Mouse (Mus musculus): ENCODE data around the gene Ttll5. TPM values are rescaled to one million over a fixed set of nuclear protein-coding genes. Genes with fewer than 3 reads are reported as not detected.

Gene Ttll5
- polyA plus RNA-seq, 1 experiment from 2014 or later: 8.2 TPM

DNA sequence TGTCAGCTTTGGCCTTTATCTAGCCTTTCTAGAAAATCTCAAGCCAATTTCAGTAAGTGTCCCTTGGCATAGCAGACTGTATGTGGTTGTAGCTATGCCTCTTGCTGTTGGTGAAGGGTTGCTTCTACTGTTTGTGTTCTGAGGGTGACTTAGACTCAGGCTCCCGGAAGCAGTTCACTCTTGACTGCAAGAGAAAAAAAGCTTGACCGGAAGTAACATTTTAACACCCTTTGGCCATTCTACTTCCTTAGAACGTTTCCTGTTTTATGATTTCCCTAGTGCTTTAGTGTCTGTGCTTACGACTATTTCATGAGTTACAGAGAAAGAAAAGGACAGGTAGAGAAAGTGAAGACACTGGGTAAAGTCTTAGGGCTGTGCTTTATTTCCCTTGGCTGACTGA is 161.1 kb downstream of the Ttll5 start:
- Histone ChIP-seq H3K4me1 (ENCODE audit: control insufficient read depth, insufficient read depth, low read length) (peaks cover 5% of the 10 kb centered on the region; the same call in 1 of the 2 replicates), H3K9me3 (ENCODE audit: control insufficient read depth, low read length) (no peaks in the 10 kb centered on the region), H3K27ac (ENCODE audit: low read length) (no peak overlapping the region), H3K9ac (ENCODE audit: low read depth, low read length) (no peak overlapping the region), H3K4me2 (ENCODE audit: low read depth, low read length) (no peak overlapping the region), H3K36me3 (ENCODE audit: control insufficient read depth, insufficient read depth, low read length) (no peaks in the 10 kb centered on the region), H3K27me3 (replicated peaks; ENCODE audit: control insufficient read depth, insufficient read depth, low read length) (no peaks in the 10 kb centered on the region), H3K4me3 (ENCODE audit: low read length) (no peak overlapping the region)
- no peak for ATAC-seq
- 75% methylated on average over 4 of the region's 4 CpGs for WGBS

DNA sequence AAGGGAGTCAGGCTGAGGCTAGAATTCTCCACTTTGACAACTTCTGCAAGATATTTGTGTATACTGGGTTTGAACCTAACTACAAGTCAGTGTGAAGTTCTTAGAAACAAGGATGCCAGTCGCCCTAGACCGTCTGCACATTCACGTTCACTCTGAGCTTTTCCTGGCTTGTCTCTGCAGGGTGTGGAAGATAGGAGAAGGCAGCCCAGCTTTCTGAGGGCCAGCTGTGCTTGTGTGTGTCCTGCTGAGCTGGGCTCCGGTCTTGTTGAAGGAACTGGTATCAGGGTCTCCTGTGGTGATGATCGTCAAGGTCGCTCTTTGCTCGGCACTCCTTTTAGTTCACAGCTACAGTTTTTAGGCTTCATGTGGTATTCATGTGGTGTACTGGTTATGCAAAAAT is 161.6 kb downstream of the Ttll5 start:
- 70% methylated on average over 7 of the region's 7 CpGs for WGBS
- H3K4me3 ChIP-seq (ENCODE audit: low read length): no peak overlapping the region
- H3K27ac ChIP-seq (ENCODE audit: low read length): no peak overlapping the region
- no peaks in the 10 kb centered on the region for H3K9me3 ChIP-seq (ENCODE audit: control insufficient read depth, low read length)
- ATAC-seq: no peak
- H3K4me1 ChIP-seq (ENCODE audit: control insufficient read depth, insufficient read depth, low read length): peaks cover 5% of the 10 kb centered on the region; the same call in 1 of the 2 replicates
- no peaks in the 10 kb centered on the region for H3K27me3 ChIP-seq (replicated peaks; ENCODE audit: control insufficient read depth, insufficient read depth, low read length)
- H3K36me3 ChIP-seq (ENCODE audit: control insufficient read depth, insufficient read depth, low read length): no peaks in the 10 kb centered on the region
- no peak overlapping the region for H3K4me2 ChIP-seq (ENCODE audit: low read depth, low read length)
- no peak overlapping the region for H3K9ac ChIP-seq (ENCODE audit: low read depth, low read length)

DNA sequence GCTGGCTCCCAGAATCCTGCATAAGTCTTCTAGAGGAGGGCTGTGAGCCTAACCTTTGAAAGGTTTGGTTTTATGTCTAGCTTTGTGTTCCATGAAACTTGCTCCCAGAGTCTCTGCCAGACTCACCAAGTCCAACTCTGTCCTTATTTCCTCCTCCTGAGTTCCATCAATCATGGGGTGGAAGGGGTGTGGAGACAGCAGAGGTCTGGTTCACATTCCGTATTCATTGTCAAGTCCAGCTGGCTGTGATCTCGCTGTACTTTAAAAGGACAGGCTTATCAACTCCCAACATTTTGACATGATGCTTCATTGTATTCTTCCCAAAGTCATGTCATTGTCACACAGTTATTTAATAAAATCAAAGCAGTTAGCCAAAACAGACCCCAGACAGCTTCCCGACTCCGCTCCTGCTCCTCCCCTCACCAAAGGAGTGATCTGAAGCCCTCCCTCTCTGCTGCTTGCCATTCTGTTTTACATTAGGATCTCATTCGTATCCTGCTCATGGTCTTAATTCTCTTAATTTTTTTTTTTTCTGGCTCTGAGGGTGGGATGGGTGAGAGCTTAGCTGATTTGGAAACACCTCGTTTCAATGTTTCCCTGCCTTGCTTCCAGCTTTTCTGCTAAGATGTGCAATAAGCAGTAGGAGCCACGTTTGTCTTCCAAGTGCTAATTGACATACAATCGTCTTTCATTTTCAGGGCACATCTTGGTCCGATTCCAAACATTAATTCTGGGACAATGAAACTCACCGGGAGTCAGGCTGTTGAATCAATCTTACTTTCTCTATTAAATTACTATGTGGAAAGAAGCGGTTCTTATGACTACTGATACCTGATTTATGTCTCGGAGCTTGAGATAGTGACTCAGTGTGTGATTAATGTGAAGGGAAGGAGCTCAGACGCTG is 162.3 kb downstream of the Ttll5 start:
- Histone ChIP-seq H3K36me3 (ENCODE audit: control insufficient read depth, insufficient read depth, low read length) (no peaks in the 10 kb centered on the region), H3K4me1 (ENCODE audit: control insufficient read depth, insufficient read depth, low read length) (peaks cover 5% of the 10 kb centered on the region; the same call in 1 of the 2 replicates), H3K9me3 (ENCODE audit: control insufficient read depth, low read length) (no peaks in the 10 kb centered on the region), H3K27ac (ENCODE audit: low read length) (no peak overlapping the region), H3K4me2 (ENCODE audit: low read depth, low read length) (no peak overlapping the region), H3K27me3 (replicated peaks; ENCODE audit: control insufficient read depth, insufficient read depth, low read length) (no peaks in the 10 kb centered on the region), H3K9ac (ENCODE audit: low read depth, low read length) (no peak overlapping the region), H3K4me3 (ENCODE audit: low read length) (no peak overlapping the region)
- ATAC-seq: no peak
- WGBS: 60% methylated on average over 13 of the region's 13 CpGs

DNA sequence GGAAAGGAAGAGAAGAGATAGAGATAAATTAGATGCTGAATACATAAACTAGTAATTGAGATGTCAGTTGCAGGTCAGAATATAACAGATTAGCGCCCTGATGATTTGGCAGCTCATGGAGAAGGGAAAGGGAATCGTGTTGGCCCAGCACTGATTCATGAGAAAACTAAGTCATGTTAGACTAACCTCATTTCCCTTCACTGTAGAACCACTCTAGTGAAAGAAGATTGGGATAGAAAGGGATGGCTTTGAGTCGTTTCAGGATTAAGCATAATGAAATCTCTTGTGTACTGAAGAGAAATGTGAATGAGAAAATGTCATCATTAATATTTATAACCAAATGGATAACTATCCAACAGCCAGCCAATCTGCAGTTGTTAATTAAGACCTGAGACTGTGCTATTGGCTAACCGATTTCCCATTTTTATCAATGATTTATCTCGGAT is 163.0 kb downstream of the Ttll5 start:
- H3K36me3 ChIP-seq (ENCODE audit: control insufficient read depth, insufficient read depth, low read length): no peaks in the 10 kb centered on the region
- H3K9ac ChIP-seq (ENCODE audit: low read depth, low read length): no peak overlapping the region
- no peaks in the 10 kb centered on the region for H3K27me3 ChIP-seq (replicated peaks; ENCODE audit: control insufficient read depth, insufficient read depth, low read length)
- no peak for ATAC-seq
- H3K4me2 ChIP-seq (ENCODE audit: low read depth, low read length): no peak overlapping the region
- no peak overlapping the region for H3K4me3 ChIP-seq (ENCODE audit: low read length)
- no peaks in the 10 kb centered on the region for H3K9me3 ChIP-seq (ENCODE audit: control insufficient read depth, low read length)
- peaks cover 5% of the 10 kb centered on the region; the same call in 1 of the 2 replicates for H3K4me1 ChIP-seq (ENCODE audit: control insufficient read depth, insufficient read depth, low read length)
- WGBS: 81% methylated on average over 5 of the region's 5 CpGs
- H3K27ac ChIP-seq (ENCODE audit: low read length): no peak overlapping the region

DNA sequence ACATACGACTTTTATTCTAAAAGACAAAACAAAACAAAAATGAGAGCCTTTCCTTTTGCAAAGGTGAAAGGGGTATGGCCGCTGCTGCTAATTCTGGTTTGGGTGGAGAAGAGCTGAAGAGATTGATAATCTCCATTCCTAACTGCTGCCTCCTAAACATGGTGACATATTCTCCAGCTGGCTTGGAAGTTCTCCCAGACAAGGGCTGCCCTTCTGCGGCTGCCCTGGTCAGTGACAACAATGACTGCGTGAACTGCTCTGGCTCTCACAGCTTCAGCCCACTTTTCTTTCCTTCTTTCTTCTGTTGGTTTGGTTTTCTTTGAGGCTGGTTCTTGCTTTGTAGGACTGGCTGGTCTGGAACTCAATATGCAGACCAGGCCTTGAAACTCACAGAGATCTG is 163.7 kb downstream of the Ttll5 start:
- no peak overlapping the region for H3K4me3 ChIP-seq (ENCODE audit: low read length)
- 93% methylated on average over 4 of the region's 4 CpGs for WGBS
- ATAC-seq: no peak

DNA sequence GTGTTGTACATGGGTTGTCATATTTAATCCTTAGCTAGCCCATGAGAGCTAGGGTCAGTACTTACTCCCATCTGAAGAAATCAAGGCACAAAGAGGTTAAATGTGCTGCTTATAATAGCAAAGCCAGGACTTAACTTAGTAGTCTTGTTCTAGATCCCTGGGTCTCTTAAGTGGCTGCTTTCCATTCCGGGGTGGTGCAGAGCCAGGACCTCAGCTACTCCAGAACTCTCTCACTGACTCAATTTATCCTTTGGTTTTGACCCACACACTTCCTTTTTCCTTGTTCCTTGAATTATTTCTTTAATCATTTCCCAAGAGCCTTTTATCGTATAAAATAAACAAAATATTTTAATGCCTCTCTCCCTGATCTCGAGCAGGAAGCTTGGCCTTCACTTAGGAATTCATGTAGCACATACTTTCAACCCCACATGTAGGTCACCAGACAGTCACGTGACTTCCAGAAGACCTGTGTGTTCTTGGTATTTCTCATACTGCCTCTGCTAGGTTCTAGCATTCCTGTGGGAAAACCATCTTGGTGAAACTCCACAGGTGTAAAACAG is 164.4 kb downstream of the Ttll5 start:
- 56% methylated on average over 4 of the region's 4 CpGs for whole genome bisulfite sequencing
- no peaks in the 10 kb centered on the region for H3K36me3 ChIP-seq (ENCODE audit: control insufficient read depth, insufficient read depth, low read length)

More for the DNA sequence above, 163.7 kb downstream of the Ttll5 start:
- H3K4me2 ChIP-seq (ENCODE audit: low read depth, low read length): no peak overlapping the region
- peaks cover 5% of the 10 kb centered on the region; the same call in 1 of the 2 replicates for H3K4me1 ChIP-seq (ENCODE audit: control insufficient read depth, insufficient read depth, low read length)
- no peaks in the 10 kb centered on the region for H3K27me3 ChIP-seq (replicated peaks; ENCODE audit: control insufficient read depth, insufficient read depth, low read length)
- no peaks in the 10 kb centered on the region for H3K9me3 ChIP-seq (ENCODE audit: control insufficient read depth, low read length)
- H3K27ac ChIP-seq (ENCODE audit: low read length): no peak overlapping the region
- no peaks in the 10 kb centered on the region for H3K36me3 ChIP-seq (ENCODE audit: control insufficient read depth, insufficient read depth, low read length)
- no peak overlapping the region for H3K9ac ChIP-seq (ENCODE audit: low read depth, low read length)

DNA sequence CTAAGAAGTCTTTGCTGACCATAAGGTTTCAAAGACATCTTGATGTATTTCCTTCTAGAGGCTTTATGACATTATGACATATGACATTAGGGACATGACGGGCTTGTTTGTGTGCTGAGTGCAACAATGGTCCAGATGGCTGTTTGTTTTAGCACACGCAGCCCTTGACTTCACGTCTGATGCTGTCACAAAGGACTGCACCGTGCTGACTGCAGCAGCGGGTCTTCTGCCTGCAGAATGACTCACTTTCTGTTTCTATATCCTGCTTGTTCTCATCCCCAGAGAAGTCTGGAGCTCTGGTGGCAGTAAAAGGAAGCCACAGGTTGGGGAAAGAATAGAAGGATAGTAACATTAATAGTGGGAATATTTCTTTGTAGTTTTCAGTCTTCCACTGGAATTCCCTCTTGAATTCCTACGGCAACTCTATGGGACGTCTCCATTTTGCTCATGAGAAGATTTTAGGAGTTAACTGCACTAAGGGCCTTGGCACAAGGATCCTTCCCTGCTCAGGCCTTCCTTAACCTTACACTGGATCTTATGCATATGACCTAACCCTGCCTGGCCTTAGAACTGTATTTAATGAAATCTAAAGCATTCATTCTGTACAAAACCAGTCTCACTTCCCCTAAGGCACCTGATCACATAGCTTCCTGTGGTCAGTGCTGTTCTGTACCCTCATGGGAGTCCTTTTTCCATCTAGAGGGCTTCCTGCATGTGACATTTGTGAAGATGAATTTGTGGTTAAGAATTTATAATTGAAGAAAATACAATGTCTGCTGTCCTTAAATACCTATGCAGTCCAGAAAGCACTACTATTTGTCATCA is 167.8 kb downstream of the Ttll5 start:
- H3K4me1 ChIP-seq (ENCODE audit: control insufficient read depth, insufficient read depth, low read length): no peaks in the 10 kb centered on the region
- H3K27ac ChIP-seq (ENCODE audit: low read length): no peak overlapping the region
- no peak for ATAC-seq
- no peaks in the 10 kb centered on the region; the same call in 1 of the 2 replicates for H3K36me3 ChIP-seq (ENCODE audit: control insufficient read depth, insufficient read depth, low read length)
- no peak overlapping the region for H3K9ac ChIP-seq (ENCODE audit: low read depth, low read length)
- H3K27me3 ChIP-seq (replicated peaks; ENCODE audit: control insufficient read depth, insufficient read depth, low read length): no peaks in the 10 kb centered on the region
- H3K4me3 ChIP-seq (ENCODE audit: low read length): no peak overlapping the region
- no peak overlapping the region for H3K4me2 ChIP-seq (ENCODE audit: low read depth, low read length)
- WGBS: 60% methylated on average over 7 of the region's 7 CpGs
- no peaks in the 10 kb centered on the region for H3K9me3 ChIP-seq (ENCODE audit: control insufficient read depth, low read length)

More for the DNA sequence above, 164.4 kb downstream of the Ttll5 start:
- H3K9me3 ChIP-seq (ENCODE audit: control insufficient read depth, low read length): no peaks in the 10 kb centered on the region
- H3K27ac ChIP-seq (ENCODE audit: low read length): no peak overlapping the region
- no peaks in the 10 kb centered on the region for H3K27me3 ChIP-seq (replicated peaks; ENCODE audit: control insufficient read depth, insufficient read depth, low read length)
- ATAC-seq: no peak
- H3K4me1 ChIP-seq (ENCODE audit: control insufficient read depth, insufficient read depth, low read length): peaks cover 5% of the 10 kb centered on the region; the same call in 1 of the 2 replicates
- no peak overlapping the region for H3K4me3 ChIP-seq (ENCODE audit: low read length)
- no peak overlapping the region for H3K4me2 ChIP-seq (ENCODE audit: low read depth, low read length)
- H3K9ac ChIP-seq (ENCODE audit: low read depth, low read length): no peak overlapping the region

DNA sequence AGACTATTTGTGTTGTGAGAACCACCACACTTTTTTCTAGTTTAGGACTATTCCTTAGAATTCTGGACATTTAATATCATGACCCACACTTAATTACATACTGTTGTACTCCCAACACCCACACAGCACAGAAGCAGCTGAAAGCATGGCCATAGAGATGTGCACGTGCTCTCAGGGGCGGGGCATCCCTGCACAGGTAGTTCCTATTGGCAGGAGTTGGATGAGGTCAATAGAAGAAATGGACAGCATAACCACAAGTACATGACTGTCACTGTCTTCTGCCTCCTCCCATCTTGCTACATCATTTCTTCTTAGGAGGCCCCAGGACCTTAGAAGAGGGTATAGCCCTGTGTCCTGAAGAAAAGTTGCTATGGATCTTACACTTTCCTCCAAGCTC is 168.4 kb downstream of the Ttll5 start:
- Histone ChIP-seq H3K9me3 (ENCODE audit: control insufficient read depth, low read length) (no peaks in the 10 kb centered on the region), H3K4me1 (ENCODE audit: control insufficient read depth, insufficient read depth, low read length) (no peaks in the 10 kb centered on the region), H3K9ac (ENCODE audit: low read depth, low read length) (no peak overlapping the region), H3K36me3 (ENCODE audit: control insufficient read depth, insufficient read depth, low read length) (no peaks in the 10 kb centered on the region; the same call in 1 of the 2 replicates), H3K27ac (ENCODE audit: low read length) (no peak overlapping the region), H3K27me3 (replicated peaks; ENCODE audit: control insufficient read depth, insufficient read depth, low read length) (no peaks in the 10 kb centered on the region), H3K4me3 (ENCODE audit: low read length) (no peak overlapping the region), H3K4me2 (ENCODE audit: low read depth, low read length) (no peak overlapping the region)
- WGBS: 88% methylated on average over 2 of the region's 2 CpGs
- no peak for ATAC-seq

DNA sequence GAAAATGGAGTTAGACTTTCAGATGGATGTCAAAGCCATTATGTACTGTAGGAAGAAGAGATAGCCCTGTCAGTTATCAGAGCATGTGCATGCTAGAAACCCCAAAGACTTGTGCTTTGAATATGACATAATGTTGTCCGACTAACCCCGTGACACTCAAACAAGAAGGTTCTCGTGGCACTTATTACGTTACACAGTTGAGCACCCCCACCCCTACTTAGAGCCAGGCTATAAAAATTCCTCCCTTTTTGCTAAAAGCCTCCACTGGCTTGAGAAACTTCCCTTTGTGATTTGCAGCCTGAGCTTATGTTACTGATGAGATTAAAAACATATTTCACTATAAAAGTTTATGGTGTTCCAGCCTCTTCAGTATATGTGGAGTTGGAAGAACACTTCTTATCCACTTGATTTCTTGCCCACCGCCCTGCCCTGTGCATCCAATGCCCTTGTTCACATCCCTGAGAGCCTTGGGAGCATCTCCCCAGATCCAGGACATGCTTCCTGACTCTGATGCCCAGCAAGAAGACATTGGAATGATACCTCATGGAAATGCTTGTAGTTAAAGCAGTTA is 169.4 kb downstream of the Ttll5 start:
- H3K4me2 ChIP-seq (ENCODE audit: low read depth, low read length): no peak overlapping the region
- H3K36me3 ChIP-seq (ENCODE audit: control insufficient read depth, insufficient read depth, low read length): no peaks in the 10 kb centered on the region; the same call in 1 of the 2 replicates
- no peaks in the 10 kb centered on the region for H3K27me3 ChIP-seq (replicated peaks; ENCODE audit: control insufficient read depth, insufficient read depth, low read length)
- H3K4me3 ChIP-seq (ENCODE audit: low read length): no peak overlapping the region
- 70% methylated on average over 5 of the region's 5 CpGs for WGBS
- ATAC-seq: no peak
- H3K9ac ChIP-seq (ENCODE audit: low read depth, low read length): no peak overlapping the region
- H3K4me1 ChIP-seq (ENCODE audit: control insufficient read depth, insufficient read depth, low read length): no peaks in the 10 kb centered on the region
- no peaks in the 10 kb centered on the region for H3K9me3 ChIP-seq (ENCODE audit: control insufficient read depth, low read length)
- H3K27ac ChIP-seq (ENCODE audit: low read length): no peak overlapping the region
